Mouse (Mus musculus) stomach, embryonic 16.5 days (tissue): ENCODE measurements around the gene Ctnnd1. TPM values are rescaled to one million over a fixed set of nuclear protein-coding genes. Genes with fewer than 3 reads are reported as not detected.

Experiments
- polyA plus RNA-seq: library from polyadenylated mRNA; unstranded; fragments of >200 nt; fragmentation: Nextera tagmentation; extraction: Ambion mirVana; gene quantifications from 2 replicates; pipeline ENCODE4 v1.2.1, GENCODE M21; 2015

Gene Ctnnd1
- polyA plus RNA-seq, 1 experiment from 2014 or later: 75.7 TPM

Other genes starting within 250 kb of the Ctnnd1 start
- 45.9 and 47.0 TPM in 2 replicates for gene Calcrl, start 225.4 kb downstream of the Ctnnd1 start, polyA plus RNA-seq
- gene Tfpi, start 174.0 kb downstream of the Ctnnd1 start, polyA plus RNA-seq: 41.2 and 46.3 TPM in 2 replicates
- 0.26 TPM in 2 replicates for gene Btbd18, start 8.3 kb upstream of the Ctnnd1 start, polyA plus RNA-seq
- 184 and 203 TPM in 2 replicates for gene Selenoh, start 20.0 kb upstream of the Ctnnd1 start, polyA plus RNA-seq
- gene Gm28635, start 27.3 kb upstream of the Ctnnd1 start, polyA plus RNA-seq: not detected in 2 replicates
- gene Med19, start 27.6 kb upstream of the Ctnnd1 start, polyA plus RNA-seq: 27.2 and 28.3 TPM in 2 replicates
- gene Tmx2, start 28.4 kb upstream of the Ctnnd1 start, polyA plus RNA-seq: 125 and 127 TPM in 2 replicates
- gene Zdhhc5, start 64.4 kb upstream of the Ctnnd1 start, polyA plus RNA-seq: 36.9 and 40.0 TPM in 2 replicates
- gene Clp1, start 76.6 kb upstream of the Ctnnd1 start, polyA plus RNA-seq: 26.6 and 28.4 TPM in 2 replicates
- 7.4 and 8.0 TPM in 2 replicates for gene Ypel4, start 83.3 kb upstream of the Ctnnd1 start, polyA plus RNA-seq
- 5.7 and 6.3 TPM in 2 replicates for gene Gm19426, start 92.9 kb upstream of the Ctnnd1 start, polyA plus RNA-seq
- gene Serping1, start 124.7 kb upstream of the Ctnnd1 start, polyA plus RNA-seq: 98.2 and 102 TPM in 2 replicates
- gene Ube2l6, start 148.1 kb upstream of the Ctnnd1 start, polyA plus RNA-seq: 67.7 and 68.9 TPM in 2 replicates
- gene Smtnl1, start 171.9 kb upstream of the Ctnnd1 start, polyA plus RNA-seq: 0.42 and 1.7 TPM in 2 replicates
- gene Timm10, start 176.2 kb upstream of the Ctnnd1 start, polyA plus RNA-seq: 36.7 and 45.6 TPM in 2 replicates
- gene Slc43a1, start 188.1 kb upstream of the Ctnnd1 start, polyA plus RNA-seq: 20.8 TPM in 2 replicates
- gene Rtn4rl2, start 235.9 kb upstream of the Ctnnd1 start, polyA plus RNA-seq: 0.37 TPM in 1 of 2 replicates, not detected in the other